Mouse (Mus musculus): ENCODE measurements around the gene Vmn1r235. TPM values are rescaled to one million over a fixed set of nuclear protein-coding genes. Genes with fewer than 3 reads are reported as not detected.
"Not testable (repeated sequence)": the region's sequence is repeated elsewhere in the genome, so short reads cannot be mapped to it uniquely, and the experiment has no call there.

Gene Vmn1r235
- not detected in 2 replicates for total RNA-seq (2012; rRNA removed)
- polyA plus RNA-seq (2012; ENCODE audit: insufficient read depth in 1 of 2, insufficient read length in 2 of 2, low read depth in 1 of 2, low replicate concordance in 2 of 2, missing spikeins in 1 of 2): not detected

DNA sequence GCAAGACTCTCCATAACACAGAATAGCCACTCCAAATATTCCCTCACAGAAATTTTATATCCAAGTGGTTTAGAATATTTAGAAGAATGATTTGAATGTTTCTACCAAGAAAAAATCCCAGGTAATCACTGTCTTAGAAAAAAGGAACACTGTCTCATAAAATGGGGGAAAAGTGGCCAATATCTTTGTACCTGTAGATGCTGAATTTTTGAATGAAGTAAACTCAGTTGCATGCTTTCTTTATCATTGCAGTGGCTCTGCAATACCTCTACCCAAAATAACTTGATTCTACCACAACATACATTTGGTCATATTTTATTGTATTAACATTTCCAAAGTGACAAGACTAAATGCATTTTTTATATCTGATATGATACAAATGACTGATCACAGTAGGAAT lies at the start of gene Vmn1r235:
Gene Vmn1r235, plus strand, starts transcription at position 301 of the 400 bp plus-strand sequence.
- Histone ChIP-seq H3K9me3 (replicated peaks; ENCODE audit: insufficient read depth, low read length) (no peaks in the 10 kb centered on the region), H3K4me1 (ENCODE audit: control insufficient read depth in 1 of 2, insufficient read depth in 2 of 2, low read length in 2 of 2) (no peaks in the 10 kb centered on the region), H3K27me3 (ENCODE audit: control insufficient read depth in 1 of 2, insufficient read depth in 2 of 2, low read length in 2 of 2) (peaks cover 0 to 4% of the 10 kb centered on the region in 2 experiments; a peak in 2 of 4 replicates), H3K9ac (ENCODE audit: control insufficient read depth, low read depth, low read length, poor library complexity, severe bottlenecking) (no peak within 1 kb of the TSS), H3K36me3 (ENCODE audit: control insufficient read depth in 1 of 2, insufficient read depth in 2 of 2, low read length in 2 of 2) (no peaks in the 10 kb centered on the region), H3K27ac (ENCODE audit: control insufficient read depth, low read depth, low read length) (no peak within 1 kb of the TSS), H3K4me3 (ENCODE audit: control insufficient read depth in 1 of 2, insufficient read depth in 1 of 2, low read depth in 2 of 2, low read length in 2 of 2) (no peak within 1 kb of the TSS), H3K79me2 (ENCODE audit: control insufficient read depth, insufficient read depth, low read length, poor library complexity) (no peaks in the 10 kb centered on the region)
- no peak for DNase-seq (ENCODE audit: low read depth, low spot score)
- TF ChIP-seq ZC3H11A (IDR thresholded peaks at IDR 0.05; ENCODE audit: low read depth, low read length) (no peak), MAFK (IDR thresholded peaks at IDR 0.05; ENCODE audit: borderline replicate concordance, low read depth, low read length) (no peak), GABPA (IDR thresholded peaks at IDR 0.05; ENCODE audit: low read depth, low read length) (no peak), USF2 (IDR thresholded peaks at IDR 0.05; ENCODE audit: borderline replicate concordance in 1 of 2, insufficient read depth in 1 of 2, low read depth in 1 of 2, low read length in 2 of 2) (no peak), KAT2A (conservative IDR thresholded peaks at IDR 0.05; ENCODE audit: low read depth, low read length) (no peak), MXI1 (IDR thresholded peaks at IDR 0.05; ENCODE audit: low read depth, low read length) (no peak), JUND (IDR thresholded peaks at IDR 0.05; ENCODE audit: low read depth, low read length) (no peak), POLR2AphosphoS5 (IDR thresholded peaks at IDR 0.05; ENCODE audit: borderline replicate concordance, low read depth, low read length) (no peak), ZKSCAN1 (IDR thresholded peaks at IDR 0.05; ENCODE audit: low read depth, low read length) (no peak), NELFE (IDR thresholded peaks at IDR 0.05; ENCODE audit: low read depth, low read length) (no peak), TCF12 (IDR thresholded peaks at IDR 0.05; ENCODE audit: low read depth, low read length) (no peak), SMC3 (IDR thresholded peaks at IDR 0.05; ENCODE audit: low read depth, low read length) (no peak), UBTF (IDR thresholded peaks at IDR 0.05; ENCODE audit: borderline replicate concordance, insufficient read depth, low read depth, low read length) (no peak), ETS1 (IDR thresholded peaks at IDR 0.05; ENCODE audit: low read depth, low read length) (no peak), EP300 (IDR thresholded peaks at IDR 0.05; ENCODE audit: low read depth in 1 of 2, low read length in 2 of 2) (no peak)

DNA sequence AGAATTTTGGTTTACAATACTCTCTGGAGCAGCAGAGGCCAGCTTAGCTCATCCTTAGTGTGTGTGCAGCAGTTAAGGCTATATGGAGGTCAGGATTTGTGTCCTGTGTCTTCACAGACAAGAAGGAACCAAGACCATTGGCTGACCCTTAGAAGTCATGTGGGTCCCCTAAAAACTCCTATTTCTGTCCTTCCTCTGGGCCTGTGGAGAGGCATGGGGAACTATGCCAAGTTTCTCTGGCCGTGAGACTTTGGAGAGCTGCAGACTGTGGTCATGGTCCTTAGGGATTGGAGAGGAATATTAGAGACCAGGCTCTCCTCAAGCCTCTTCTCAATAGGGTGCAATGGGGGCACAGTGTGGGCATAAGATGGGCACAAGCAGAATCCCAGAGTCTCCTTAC lies 45.1 kb upstream of the Vmn1r235 start:
- H3K27me3 ChIP-seq (ENCODE audit: control insufficient read depth in 1 of 2, insufficient read depth in 2 of 2, low read length in 2 of 2); H3K27ac ChIP-seq (ENCODE audit: control insufficient read depth, low read depth, low read length); H3K4me1 ChIP-seq (ENCODE audit: control insufficient read depth in 1 of 2, insufficient read depth in 2 of 2, low read length in 2 of 2); H3K9ac ChIP-seq (ENCODE audit: control insufficient read depth, low read depth, low read length, poor library complexity, severe bottlenecking); H3K36me3 ChIP-seq (ENCODE audit: control insufficient read depth in 1 of 2, insufficient read depth in 2 of 2, low read length in 2 of 2); DNase-seq (ENCODE audit: low read depth, low spot score); H3K4me3 ChIP-seq (ENCODE audit: control insufficient read depth in 1 of 2, insufficient read depth in 1 of 2, low read depth in 2 of 2, low read length in 2 of 2); H3K9me3 ChIP-seq (replicated peaks; ENCODE audit: insufficient read depth, low read length); H3K79me2 ChIP-seq (ENCODE audit: control insufficient read depth, insufficient read depth, low read length, poor library complexity): not testable (repeated sequence)
